Mouse (Mus musculus) spleen, adult 2 months (tissue): ENCODE data around the gene Rnf182. TPM values are rescaled to one million over a fixed set of nuclear protein-coding genes. Genes with fewer than 3 reads are reported as not detected.

Experiments used
- DNase-seq, 2 experiments: peaks; one replicate each; pipeline versions ENCODE4 v3.0.0 to v3.0.0-alpha.2; 2012 to 2021; ENCODE audit warnings: low spot score in 2 of 2, low read depth in 1 of 2
- H3K27ac ChIP-seq: fragments of 200-500 bp; 2 replicates; pipeline ENCODE4 v1.5.1; 2012; ENCODE audit warnings: low read length, inconsistent platforms; ENCODE audit not compliant: insufficient read depth
- H3K27me3 ChIP-seq: fragments of 200-500 bp; 2 replicates; pipeline ENCODE4 v1.6.1; 2012; ENCODE audit warnings: mild to moderate bottlenecking, moderate library complexity, low read length, inconsistent platforms; ENCODE audit not compliant: control insufficient read depth, insufficient read depth
- H3K36me3 ChIP-seq: fragments of 200-500 bp; 2 replicates; pipeline ENCODE4 v1.6.1; 2012; ENCODE audit warnings: mild to moderate bottlenecking, low read length, inconsistent platforms; ENCODE audit not compliant: control insufficient read depth, insufficient read depth
- H3K4me1 ChIP-seq: fragments of 200-500 bp; 2 replicates; pipeline ENCODE4 v1.6.1; 2011; ENCODE audit warnings: inconsistent platforms; ENCODE audit not compliant: control insufficient read depth, insufficient read depth, insufficient read length
- H3K4me3 ChIP-seq: fragments of 200-500 bp; 2 replicates; pipeline ENCODE4 v1.5.1; 2011; ENCODE audit warnings: mild to moderate bottlenecking, inconsistent platforms; ENCODE audit not compliant: insufficient read depth, insufficient read length; ENCODE audit errors: extremely low read depth
- CTCF ChIP-seq: fragments of 200-500 bp; IDR thresholded peaks from 2 replicates; pipeline ENCODE4 v1.5.1; 2011; ENCODE audit warnings: mild to moderate bottlenecking, inconsistent platforms; ENCODE audit not compliant: insufficient read depth, insufficient read length, insufficient replicate concordance; ENCODE audit errors: extremely low read depth
- POLR2A ChIP-seq: fragments of 200-500 bp; IDR thresholded peaks from 2 replicates; pipeline ENCODE4 v1.6.1; 2011; ENCODE audit warnings: low read depth, low read length, inconsistent platforms
- WGBS: fragments of 180-500 bp; shearing (Covaris S2); methylation state at CpG from one replicate; pipeline ENCODE4 v1.1.7; 2018; 5-methylcytosine and 5-hydroxymethylcytosine counted together
- polyA plus RNA-seq: library from polyadenylated mRNA; depleted of rRNA; stranded (reverse); fragments of >200 nt; gene quantifications from 2 replicates; pipeline ENCODE4 v1.2.3, GENCODE M21; 2012

Rnf182 gene
- polyA plus RNA-seq, 1 experiment, result 0.02 TPM

GRCm38 (mm10) chr13:43612040-43612439 lies 3.5 kb upstream of the Rnf182 start:
- no peak for TF ChIP-seq CTCF
- TF ChIP-seq POLR2A, result no peak
- Histone ChIP-seq H3K36me3 (no peaks in the 10 kb centered on the region), H3K27ac (no peak overlapping the region), H3K27me3 (peaks cover 11% of the 10 kb centered on the region), H3K4me3 (no peak overlapping the region), H3K4me1 (peaks cover 8% of the 10 kb centered on the region; the same call in 1 of the 2 replicates)
- 86% methylated on average over 6 of the region's 6 CpGs for WGBS
- DNase-seq, result no peak

GRCm38 (mm10) chr13:43614667-43615066 lies 843 bp upstream of the Rnf182 start:
- Histone ChIP-seq H3K4me3 (no peak overlapping the region), H3K27ac (no peak overlapping the region), H3K4me1 (peaks cover 8% of the 10 kb centered on the region; the same call in 1 of the 2 replicates), H3K27me3 (peaks cover 11% of the 10 kb centered on the region), H3K36me3 (no peaks in the 10 kb centered on the region)
- TF ChIP-seq CTCF (no peak), POLR2A (no peak)
- DNase-seq, result no peak
- 96% methylated on average over 3 of the region's 3 CpGs for WGBS

- Histone ChIP-seq H3K4me1 (peaks cover 8% of the 10 kb centered on the region; the same call in 1 of the 2 replicates), H3K27ac (no peak overlapping the region), H3K36me3 (no peaks in the 10 kb centered on the region), H3K4me3 (no peak overlapping the region; the same call in 1 of the 2 replicates), H3K27me3 (peaks cover 11% of the 10 kb centered on the region)
- no peak for DNase-seq
- TF ChIP-seq POLR2A (no peak), CTCF (no peak)
- 7% methylated on average over 9 of the region's 9 CpGs for WGBS
Measured at GRCm38 (mm10) chr13:43615194-43615576, 325 bp upstream of the Rnf182 start.

GRCm38 (mm10) chr13:43616551-43616950 lies 1.0 kb downstream of the Rnf182 start:
- no peaks in the 10 kb centered on the region for H3K36me3 ChIP-seq
- no peak overlapping the region for H3K27ac ChIP-seq
- DNase-seq, result no peak
- H3K27me3 ChIP-seq, result peaks cover 11% of the 10 kb centered on the region
- H3K4me1 ChIP-seq, result peaks cover 8% of the 10 kb centered on the region; the same call in 1 of the 2 replicates
- WGBS, result 47% methylated on average over 6 of the region's 6 CpGs
- no peak overlapping the region for H3K4me3 ChIP-seq
- TF ChIP-seq POLR2A (no peak), CTCF (no peak)

- WGBS, result 76% methylated on average over 4 of the region's 4 CpGs
- TF ChIP-seq POLR2A (no peak), CTCF (no peak)
Measured at GRCm38 (mm10) chr13:43619550-43620175, 4.2 kb downstream of the Rnf182 start.

DNA sequence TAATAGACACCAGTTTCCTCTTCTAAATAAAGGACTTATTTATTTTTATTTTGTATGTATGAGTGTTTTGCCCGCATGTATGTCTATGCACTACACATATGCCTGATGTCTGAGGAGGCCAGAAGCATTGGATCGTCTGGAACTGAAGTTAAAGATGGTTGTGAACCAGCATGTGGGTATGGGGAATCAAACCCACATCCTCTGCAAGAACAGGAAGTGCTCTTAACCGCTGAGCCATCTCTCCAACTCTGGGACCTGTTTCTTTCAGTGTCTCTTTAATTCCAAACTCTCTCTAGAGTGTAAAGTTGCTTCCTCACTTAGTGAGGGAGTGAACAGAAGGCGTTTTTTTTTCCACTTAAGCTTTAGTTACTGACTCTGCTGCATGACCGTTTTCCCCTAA lies 12.4 kb downstream of the Rnf182 start:
- 16% methylated on average over 5 of the region's 5 CpGs for WGBS
- TF ChIP-seq CTCF (no peak), POLR2A (no peak)
- Histone ChIP-seq H3K36me3 (no peaks in the 10 kb centered on the region), H3K27ac (no peak overlapping the region), H3K4me3 (no peak overlapping the region), H3K4me1 (no peaks in the 10 kb centered on the region), H3K27me3 (no peaks in the 10 kb centered on the region)
- DNase-seq, result no peak

More at GRCm38 (mm10) chr13:43619550-43620175, 4.2 kb downstream of the Rnf182 start:
- no peak overlapping the region for H3K27ac ChIP-seq
- peaks cover 11% of the 10 kb centered on the region for H3K27me3 ChIP-seq
- H3K4me1 ChIP-seq, result peaks cover 8% of the 10 kb centered on the region; the same call in 1 of the 2 replicates
- H3K4me3 ChIP-seq, result no peak overlapping the region
- no peaks in the 10 kb centered on the region for H3K36me3 ChIP-seq
- no peak for DNase-seq

DNA sequence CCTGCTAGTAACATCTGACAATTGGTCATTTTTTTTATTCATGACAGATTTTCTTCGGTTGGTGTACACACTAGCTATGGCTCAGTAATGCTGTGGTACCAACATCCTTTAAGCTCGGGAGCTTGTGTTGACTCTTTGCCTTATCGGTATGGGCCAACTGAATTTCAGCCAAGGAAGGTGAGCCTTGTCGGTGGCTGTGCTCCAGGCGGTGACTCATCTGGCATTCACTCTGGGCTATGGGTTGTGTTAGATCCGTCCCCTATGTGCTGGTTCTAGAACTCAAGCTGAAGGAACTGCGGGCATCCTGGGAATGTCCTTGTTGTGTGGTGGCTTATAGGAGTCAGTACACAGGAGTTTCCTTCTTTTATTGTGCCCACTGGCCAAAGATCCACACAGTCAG lies 14.3 kb downstream of the Rnf182 start:
- H3K4me1 ChIP-seq, result no peaks in the 10 kb centered on the region
- DNase-seq, result no peak
- no peak overlapping the region for H3K27ac ChIP-seq
- WGBS, result 91% methylated on average over 7 of the region's 7 CpGs
- no peaks in the 10 kb centered on the region for H3K27me3 ChIP-seq
- TF ChIP-seq CTCF, result no peak
- TF ChIP-seq POLR2A, result no peak
- H3K4me3 ChIP-seq, result no peak overlapping the region
- no peaks in the 10 kb centered on the region for H3K36me3 ChIP-seq
